Mouse (Mus musculus) neural tube, embryonic 12.5 days (tissue): Measurements from ENCODE around the gene Abcg3. TPM values are rescaled to one million over a fixed set of nuclear protein-coding genes. Genes with fewer than 3 reads are reported as not detected.

Source experiments
- polyA plus RNA-seq: library from polyadenylated mRNA; unstranded; fragments of >200 nt; fragmentation: Nextera tagmentation; extraction: Ambion mirVana; gene quantifications from 2 replicates; pipeline ENCODE4 v1.2.1, GENCODE M21; 2016

The Abcg3 gene
- polyA plus RNA-seq, 1 experiment from 2014 or later = 0.56 TPM

Other genes with a start within 250 kb of the Abcg3 start
- 3.0 and 3.5 TPM in 2 replicates for gene Zfp951, start 122.6 kb downstream of the Abcg3 start, polyA plus RNA-seq
- gene Gbp9, start 156.8 kb upstream of the Abcg3 start, polyA plus RNA-seq = 0.84 and 1.0 TPM in 2 replicates
- 0.29 and 0.33 TPM in 2 replicates for gene Gbp8, start 156.8 kb upstream of the Abcg3 start, polyA plus RNA-seq
- gene Gbp4, start 156.9 kb upstream of the Abcg3 start, polyA plus RNA-seq = 0.39 and 0.59 TPM in 2 replicates